Mouse (Mus musculus) hindbrain, embryonic 11.5 days (tissue): ENCODE measurements around the gene Snx14. TPM values are rescaled to one million over a fixed set of nuclear protein-coding genes. Genes with fewer than 3 reads are reported as not detected.

ENCODE experiments used
- ATAC-seq: fragments of 200-750 bp; cut with Nextera tagmentation; 2 replicates; pipeline ENCODE4 v1.8.0; 2017; ENCODE audit warnings: mild to moderate bottlenecking, moderate TSS enrichment, moderate library complexity; ENCODE audit not compliant: low FRiP score
- DNase-seq: peaks from one replicate; pipeline ENCODE4 v3.0.0-alpha.2; 2015; ENCODE audit warnings: low spot score
- H3K27ac ChIP-seq: fragments of 300-500 bp; sonication (generic); 2 replicates; pipeline ENCODE4 v1.5.1; 2014; ENCODE audit warnings: mild to moderate bottlenecking, low read depth, low read length
- H3K27me3 ChIP-seq: fragments of 300-500 bp; sonication (generic); 2 replicates; pipeline ENCODE4 v1.6.1; 2014; ENCODE audit warnings: mild to moderate bottlenecking, low read length, moderate library complexity, mixed read lengths; ENCODE audit not compliant: control insufficient read depth, insufficient read depth
- H3K36me3 ChIP-seq: fragments of 300-500 bp; sonication (generic); 2 replicates; pipeline ENCODE4 v1.6.1; 2014; ENCODE audit warnings: mild to moderate bottlenecking, low read length, moderate library complexity, mixed read lengths; ENCODE audit not compliant: control insufficient read depth, insufficient read depth
- H3K4me1 ChIP-seq: fragments of 300-500 bp; sonication (generic); replicated peaks from 2 replicates; pipeline ENCODE4 v1.6.1; 2014; ENCODE audit warnings: low read length, mixed read lengths; ENCODE audit not compliant: control insufficient read depth, insufficient read depth
- H3K4me2 ChIP-seq: fragments of 300-500 bp; sonication (generic); replicated peaks from 2 replicates; pipeline ENCODE4 v1.6.1; 2014; ENCODE audit warnings: mild to moderate bottlenecking, low read depth, low read length
- H3K4me3 ChIP-seq: fragments of 300-500 bp; sonication (generic); 2 replicates; pipeline ENCODE4 v1.5.1; 2014; ENCODE audit warnings: low read depth, low read length
- H3K9ac ChIP-seq: fragments of 300-500 bp; sonication (generic); 2 replicates; pipeline ENCODE4 v1.6.1; 2014; ENCODE audit warnings: low read depth, low read length
- H3K9me3 ChIP-seq: fragments of 300-500 bp; sonication (generic); 2 replicates; pipeline ENCODE4 v1.6.1; 2016; ENCODE audit warnings: low read length; ENCODE audit not compliant: control insufficient read depth
- WGBS: fragments of 180-500 bp; shearing (Covaris S2); extraction: QIAGEN DNeasy Blood & Tissue Kit; methylation state at CpG from one replicate; pipeline ENCODE4 v1.1.7; 2014; 5-methylcytosine and 5-hydroxymethylcytosine counted together
- polyA plus RNA-seq: library from polyadenylated mRNA; unstranded; fragments of >200 nt; fragmentation: Nextera tagmentation; extraction: Ambion mirVana; gene quantifications from 2 replicates; pipeline ENCODE4 v1.2.1, GENCODE M21; 2014

Snx14 gene
- polyA plus RNA-seq, 1 experiment from 2014 or later: 22.4 TPM

GRCm38 (mm10) chr9:88362055-88362850 is 76.5 kb downstream of the Snx14 start:
- Histone ChIP-seq H3K27ac (no peak overlapping the region), H3K9ac (no peak overlapping the region), H3K4me3 (no peak overlapping the region), H3K9me3 (no peaks in the 10 kb centered on the region), H3K27me3 (no peaks in the 10 kb centered on the region), H3K36me3 (no peaks in the 10 kb centered on the region), H3K4me1 (no peaks in the 10 kb centered on the region), H3K4me2 (no peak overlapping the region)
- 29% methylated on average over 5 of the region's 5 CpGs for WGBS
- DNase-seq (no peak), ATAC-seq (0 out of 2 replicates have a peak, but pooled peaks have one; percentile 13)

DNA sequence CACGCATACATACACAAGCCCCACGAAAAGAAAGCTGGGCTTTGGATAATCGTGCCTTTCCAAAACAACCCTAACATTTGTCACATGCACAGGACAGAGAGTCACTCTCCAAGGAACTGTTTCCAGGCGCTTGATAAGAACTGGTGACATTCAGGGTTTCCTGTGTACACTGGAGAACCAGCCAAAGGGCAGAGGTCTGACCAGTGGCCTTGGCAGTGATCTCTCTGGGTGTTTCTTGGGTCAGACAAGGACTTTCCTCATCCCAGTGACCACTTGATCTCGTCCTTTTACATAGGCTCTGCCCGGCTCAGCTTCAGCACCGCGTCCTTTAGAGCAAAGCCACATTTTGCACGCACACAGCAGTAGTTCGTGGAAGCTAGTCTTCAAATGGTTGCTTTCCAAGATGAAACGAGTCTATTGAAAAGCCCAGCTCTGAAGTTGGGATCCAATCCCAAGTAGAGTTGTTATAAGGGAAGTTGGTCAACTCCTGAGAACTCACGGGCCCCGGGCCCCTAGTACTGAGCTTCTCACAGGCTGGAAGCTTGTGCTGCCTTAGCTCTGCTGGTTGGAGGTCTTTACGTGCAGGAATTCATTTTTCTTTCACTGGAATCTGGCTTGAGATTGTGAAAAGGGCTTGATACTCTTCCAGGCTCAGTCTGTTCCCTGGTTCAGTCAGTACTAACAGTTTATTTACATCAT is 77.4 kb downstream of the Snx14 start:
- no peaks in the 10 kb centered on the region for H3K36me3 ChIP-seq
- H3K4me1 ChIP-seq: no peaks in the 10 kb centered on the region
- H3K4me3 ChIP-seq: no peak overlapping the region
- H3K27me3 ChIP-seq: no peaks in the 10 kb centered on the region
- no peak for DNase-seq
- no peak overlapping the region for H3K27ac ChIP-seq
- no peak overlapping the region for H3K9ac ChIP-seq
- ATAC-seq: no peak
- 80% methylated on average over 14 of the region's 14 CpGs for WGBS
- no peak overlapping the region for H3K4me2 ChIP-seq
- H3K9me3 ChIP-seq: no peaks in the 10 kb centered on the region

- 81% methylated on average over 2 of the region's 2 CpGs for WGBS
- Histone ChIP-seq H3K4me1 (no peaks in the 10 kb centered on the region), H3K9me3 (no peaks in the 10 kb centered on the region), H3K27me3 (no peaks in the 10 kb centered on the region), H3K27ac (no peak overlapping the region), H3K4me3 (no peak overlapping the region), H3K4me2 (no peak overlapping the region), H3K9ac (no peak overlapping the region), H3K36me3 (no peaks in the 10 kb centered on the region)
- ATAC-seq (no peak), DNase-seq (no peak)
Measured at GRCm38 (mm10) chr9:88359140-88359539, 79.6 kb downstream of the Snx14 start.

DNA sequence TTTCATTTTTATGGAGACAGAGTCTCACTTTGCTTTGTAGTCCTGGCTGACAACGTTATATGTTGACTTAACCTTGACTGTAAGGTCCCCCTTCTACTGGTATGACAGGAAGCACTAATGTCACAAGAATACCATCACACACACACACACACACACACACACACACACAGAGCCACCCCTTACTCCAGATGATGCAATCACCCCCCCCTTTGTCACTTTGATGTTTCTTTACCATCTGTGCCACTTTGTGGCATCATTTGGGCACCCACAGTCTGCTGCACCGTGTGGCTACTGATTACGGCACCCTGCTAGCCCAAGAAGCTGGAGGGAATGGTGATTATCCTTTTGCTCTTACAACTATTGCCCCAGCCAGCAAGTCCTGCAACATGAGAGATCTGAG is 81.6 kb downstream of the Snx14 start:
- no peak for ATAC-seq
- WGBS: 80% methylated on average over 3 of the region's 3 CpGs
- H3K27me3 ChIP-seq: no peaks in the 10 kb centered on the region
- no peak overlapping the region for H3K4me3 ChIP-seq
- H3K9ac ChIP-seq: no peak overlapping the region
- no peak overlapping the region for H3K4me2 ChIP-seq
- no peaks in the 10 kb centered on the region for H3K36me3 ChIP-seq
- DNase-seq: no peak
- 0 out of 2 replicates have a peak, but pooled peaks cover 2% of the 10 kb centered on the region for H3K4me1 ChIP-seq
- no peaks in the 10 kb centered on the region for H3K9me3 ChIP-seq
- no peak overlapping the region for H3K27ac ChIP-seq

- no peaks in the 10 kb centered on the region for H3K9me3 ChIP-seq
- no peak overlapping the region for H3K9ac ChIP-seq
- ATAC-seq: no peak
- WGBS: 92% methylated on average over 7 of the region's 7 CpGs
- H3K4me2 ChIP-seq: no peak overlapping the region
- DNase-seq: no peak
- no peak overlapping the region for H3K4me3 ChIP-seq
- no peaks in the 10 kb centered on the region for H3K27me3 ChIP-seq
- H3K36me3 ChIP-seq: no peaks in the 10 kb centered on the region
- H3K4me1 ChIP-seq: 0 out of 2 replicates have a peak, but pooled peaks cover 2% of the 10 kb centered on the region
- no peak overlapping the region for H3K27ac ChIP-seq
Measured at GRCm38 (mm10) chr9:88353459-88353858, 85.3 kb downstream of the Snx14 start.

GRCm38 (mm10) chr9:88352741-88353140 is 86.0 kb downstream of the Snx14 start:
- no peak overlapping the region for H3K4me2 ChIP-seq
- no peaks in the 10 kb centered on the region for H3K36me3 ChIP-seq
- no peak overlapping the region for H3K9ac ChIP-seq
- no peaks in the 10 kb centered on the region for H3K9me3 ChIP-seq
- ATAC-seq (no peak), DNase-seq (no peak)
- WGBS: 60% methylated on average over 6 of the region's 6 CpGs
- no peaks in the 10 kb centered on the region for H3K27me3 ChIP-seq
- no peak overlapping the region for H3K4me3 ChIP-seq
- H3K27ac ChIP-seq: no peak overlapping the region
- H3K4me1 ChIP-seq: 0 out of 2 replicates have a peak, but pooled peaks cover 2% of the 10 kb centered on the region

DNA sequence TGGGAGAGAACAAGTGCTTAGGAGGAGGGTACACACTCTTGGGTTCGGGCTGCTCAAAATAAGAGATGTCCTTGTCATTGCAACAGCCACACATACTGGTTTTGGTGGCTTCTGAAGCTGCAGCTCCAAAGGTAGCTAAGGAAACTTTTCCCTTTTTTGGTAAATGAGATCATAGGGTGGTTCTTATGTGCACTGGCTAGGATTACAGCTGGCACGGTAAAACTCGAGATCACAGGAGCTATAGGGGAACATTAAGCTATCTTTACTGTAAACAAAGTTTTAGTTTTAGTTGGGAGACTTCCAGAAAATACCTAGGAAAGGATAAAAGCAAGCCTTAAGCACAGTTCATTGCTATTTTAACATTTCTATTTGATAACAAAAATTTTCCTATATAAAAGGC is 87.6 kb downstream of the Snx14 start:
- no peak for DNase-seq
- 72% methylated on average over 3 of the region's 3 CpGs for WGBS
- ATAC-seq: no peak
- Histone ChIP-seq H3K4me1 (0 out of 2 replicates have a peak, but pooled peaks cover 2% of the 10 kb centered on the region), H3K27ac (no peak overlapping the region), H3K27me3 (no peaks in the 10 kb centered on the region), H3K9ac (no peak overlapping the region), H3K36me3 (no peaks in the 10 kb centered on the region), H3K9me3 (no peaks in the 10 kb centered on the region), H3K4me3 (no peak overlapping the region), H3K4me2 (no peak overlapping the region)

DNA sequence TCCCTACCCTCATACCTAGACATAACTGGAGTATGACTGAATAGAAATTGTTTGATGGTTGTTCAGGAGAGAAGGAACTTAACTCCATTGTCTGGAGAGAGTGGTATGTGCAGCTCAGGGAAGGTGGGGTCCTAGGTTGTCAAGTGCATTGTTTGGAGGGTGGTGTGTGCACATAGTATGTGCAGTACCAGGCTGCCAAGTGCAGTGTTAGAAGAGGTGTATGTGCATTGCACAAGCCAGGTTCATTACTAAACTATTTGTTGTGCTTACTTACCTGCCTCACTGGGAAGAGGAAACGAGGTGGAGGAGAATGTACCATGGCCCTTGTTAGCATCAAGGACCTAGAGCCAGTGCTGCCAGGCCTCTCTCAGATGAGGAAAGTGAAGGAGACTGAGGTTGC is 88.4 kb downstream of the Snx14 start:
- no peak overlapping the region for H3K4me2 ChIP-seq
- WGBS: 81% methylated on average over 1 of the region's 1 CpGs
- H3K9me3 ChIP-seq: no peaks in the 10 kb centered on the region
- H3K27me3 ChIP-seq: no peaks in the 10 kb centered on the region
- 0 out of 2 replicates have a peak, but pooled peaks cover 2% of the 10 kb centered on the region for H3K4me1 ChIP-seq
- no peak overlapping the region for H3K9ac ChIP-seq
- no peak overlapping the region for H3K27ac ChIP-seq
- no peaks in the 10 kb centered on the region for H3K36me3 ChIP-seq
- ATAC-seq (no peak), DNase-seq (no peak)
- H3K4me3 ChIP-seq: no peak overlapping the region
